Mouse (Mus musculus): ENCODE results near the gene Agbl5. TPM values are rescaled to one million over a fixed set of nuclear protein-coding genes. Genes with fewer than 3 reads are reported as not detected.

Agbl5 gene
- polyA plus RNA-seq, 1 experiment from 2014 or later = 19.1 TPM

DNA sequence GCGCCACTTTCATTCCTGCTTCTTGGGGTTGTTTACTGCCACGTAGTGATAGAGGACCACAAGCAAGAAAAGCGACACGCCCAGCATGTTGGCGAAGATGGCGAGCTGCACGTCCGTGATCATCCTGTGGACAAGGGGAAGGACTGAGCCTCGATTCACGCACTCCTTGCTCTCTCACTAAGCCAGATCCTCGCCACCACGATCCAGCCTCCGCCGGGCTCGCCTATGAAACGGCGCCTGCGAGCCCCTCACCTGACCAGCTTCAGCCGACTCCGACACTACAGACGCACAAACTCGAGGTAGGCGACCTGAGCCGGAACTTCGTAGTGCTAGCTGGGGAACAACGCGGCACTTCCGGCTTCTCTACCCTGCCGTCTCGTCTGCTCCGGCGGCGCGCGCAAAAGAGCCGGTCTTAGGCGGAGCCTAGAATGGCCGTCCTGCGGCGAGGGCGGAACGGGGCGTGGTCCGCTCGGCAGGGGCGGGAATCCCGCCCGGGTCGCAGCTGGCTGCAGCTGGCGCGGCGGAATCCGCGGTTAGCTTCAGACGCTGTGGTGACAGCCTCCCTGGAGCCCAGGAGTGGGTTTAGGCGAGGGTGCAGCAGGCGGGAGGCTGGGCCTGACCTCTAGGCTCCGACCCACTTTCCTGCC is 19.0 kb downstream of the Agbl5 start, which contains the start of gene Ost4:
Ost4 (minus strand) TSS at position 376 of the 647 bp plus-strand sequence.
- WGBS = under 1% methylated on average over 57 of the region's 58 CpGs
- peak; percentile 97 for ATAC-seq
- no peaks in the 10 kb centered on the region for H3K9me3 ChIP-seq (ENCODE audit: control insufficient read depth, low read length)
- peaks cover 20% of the 10 kb centered on the region for H3K4me1 ChIP-seq (ENCODE audit: control insufficient read depth, insufficient read depth, low read depth, low read length)
- H3K4me3 ChIP-seq (ENCODE audit: low read length) = peak within 1 kb of the TSS; percentile 69
- H3K27me3 ChIP-seq (replicated peaks; ENCODE audit: control insufficient read depth, insufficient read depth, low read length) = no peaks in the 10 kb centered on the region
- H3K36me3 ChIP-seq (ENCODE audit: control insufficient read depth, insufficient read depth, low read length) = peaks cover 6% of the 10 kb centered on the region; the same call in 1 of the 2 replicates
- peak within 1 kb of the TSS; percentile 86 for H3K9ac ChIP-seq (ENCODE audit: low read depth, low read length)
- H3K27ac ChIP-seq (ENCODE audit: low read depth, low read length) = peak within 1 kb of the TSS; percentile 84
- peak within 1 kb of the TSS; percentile 96 for H3K4me2 ChIP-seq (ENCODE audit: low read length)

DNA sequence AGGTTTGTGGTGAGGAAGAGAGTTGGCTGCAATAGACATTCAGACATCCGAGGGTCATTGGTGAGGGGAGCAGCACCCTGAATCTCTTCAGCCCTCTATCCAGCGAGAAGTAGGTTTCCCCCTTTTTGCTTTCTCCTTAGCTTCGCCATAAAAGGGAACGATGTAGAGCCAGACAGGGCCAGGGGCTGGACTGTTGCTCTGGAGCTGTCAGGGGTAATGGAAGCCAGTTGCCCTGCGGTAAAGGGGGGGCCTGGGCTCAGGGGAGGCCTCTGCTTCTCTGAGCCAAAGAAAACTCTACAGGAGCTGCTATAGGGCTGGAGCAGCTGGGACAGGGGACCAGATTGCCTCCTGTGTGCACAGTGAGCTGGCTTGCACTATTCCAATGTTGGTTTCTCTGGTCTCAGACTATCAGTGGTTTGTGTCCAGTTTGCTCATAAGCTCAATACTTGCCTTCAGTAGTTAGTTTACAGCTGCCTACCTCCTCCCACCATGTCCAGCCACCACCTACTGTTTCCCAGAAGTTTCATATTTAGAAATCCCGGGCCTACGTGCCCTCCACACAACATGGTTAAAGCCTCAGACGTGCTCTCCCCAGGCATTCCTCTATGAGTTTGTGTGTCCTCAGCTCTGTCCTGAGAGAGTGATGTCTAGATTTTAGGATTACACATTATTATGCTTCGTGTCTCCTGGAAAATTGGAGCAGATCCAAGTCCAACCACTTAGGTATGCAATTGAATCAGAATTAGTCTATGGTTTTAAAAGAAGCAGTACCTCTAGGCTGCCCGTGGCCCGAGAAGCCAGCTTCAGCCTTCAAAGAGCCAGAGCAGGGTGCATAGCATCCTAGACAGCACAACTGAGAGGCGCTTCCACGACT is 20.2 kb downstream of the Agbl5 start:
- Histone ChIP-seq H3K4me1 (ENCODE audit: control insufficient read depth, insufficient read depth, low read depth, low read length) (peaks cover 24% of the 10 kb centered on the region), H3K36me3 (ENCODE audit: control insufficient read depth, insufficient read depth, low read length) (peaks cover 6% of the 10 kb centered on the region; the same call in 1 of the 2 replicates), H3K9ac (ENCODE audit: low read depth, low read length) (peak overlapping the region; percentile 86; the same call in 1 of the 2 replicates), H3K4me2 (ENCODE audit: low read length) (peak overlapping the region; percentile 96), H3K4me3 (ENCODE audit: low read length) (peak overlapping the region; percentile 69), H3K27me3 (replicated peaks; ENCODE audit: control insufficient read depth, insufficient read depth, low read length) (no peaks in the 10 kb centered on the region), H3K9me3 (ENCODE audit: control insufficient read depth, low read length) (no peaks in the 10 kb centered on the region), H3K27ac (ENCODE audit: low read depth, low read length) (peak overlapping the region; percentile 84)
- ATAC-seq = no peak
- 51% methylated on average over 13 of the region's 13 CpGs for WGBS

DNA sequence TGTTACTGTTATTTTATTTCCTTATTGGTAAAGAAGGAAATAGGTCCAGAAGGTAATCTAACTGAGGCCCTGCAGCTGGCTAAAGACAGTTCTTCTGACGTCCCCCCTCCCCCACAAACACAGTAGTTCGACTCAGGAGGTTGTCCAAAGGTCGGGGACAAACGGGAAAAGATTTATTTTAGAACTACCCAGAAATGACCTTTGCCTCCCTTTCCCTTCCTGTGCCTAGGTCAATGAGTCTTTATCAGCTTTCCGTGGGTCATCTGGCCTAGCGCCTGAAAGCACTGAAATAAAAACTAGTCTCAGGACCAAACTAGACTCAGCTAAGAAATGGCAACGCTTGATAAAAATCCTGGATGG is 20.8 kb downstream of the Agbl5 start:
- H3K9ac ChIP-seq (ENCODE audit: low read depth, low read length) = no peak overlapping the region
- no peaks in the 10 kb centered on the region for H3K9me3 ChIP-seq (ENCODE audit: control insufficient read depth, low read length)
- no peak overlapping the region for H3K4me3 ChIP-seq (ENCODE audit: low read length)
- 0 out of 2 replicates have a peak overlapping the region, but pooled peaks have one; percentile 20 for H3K27ac ChIP-seq (ENCODE audit: low read depth, low read length)
- no peak for ATAC-seq
- no peak overlapping the region for H3K4me2 ChIP-seq (ENCODE audit: low read length)
- WGBS = 58% methylated on average over 7 of the region's 7 CpGs
- H3K4me1 ChIP-seq (ENCODE audit: control insufficient read depth, insufficient read depth, low read depth, low read length) = peaks cover 26% of the 10 kb centered on the region
- no peaks in the 10 kb centered on the region for H3K27me3 ChIP-seq (replicated peaks; ENCODE audit: control insufficient read depth, insufficient read depth, low read length)
- H3K36me3 ChIP-seq (ENCODE audit: control insufficient read depth, insufficient read depth, low read length) = peaks cover 6% of the 10 kb centered on the region; the same call in 1 of the 2 replicates

DNA sequence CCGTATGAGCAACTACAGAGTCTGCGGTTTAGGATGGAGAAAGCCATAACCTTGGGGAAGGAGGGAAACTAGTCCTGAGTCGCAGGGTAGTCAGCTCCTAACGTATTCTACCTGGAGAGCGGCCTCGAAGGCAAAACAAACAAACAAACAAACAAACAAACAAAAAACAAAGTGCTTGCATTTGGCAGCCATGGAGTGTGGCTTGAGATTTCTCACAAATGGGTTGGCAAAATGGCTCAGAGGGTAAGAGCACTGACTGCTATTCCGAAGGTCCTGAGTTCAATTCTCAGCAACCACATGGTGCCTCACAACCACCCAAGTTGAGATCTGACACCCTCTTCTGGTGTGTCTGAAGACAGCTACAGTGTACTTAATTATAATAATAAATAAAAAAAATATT is 21.4 kb downstream of the Agbl5 start:
- WGBS = 88% methylated on average over 7 of the region's 7 CpGs

DNA sequence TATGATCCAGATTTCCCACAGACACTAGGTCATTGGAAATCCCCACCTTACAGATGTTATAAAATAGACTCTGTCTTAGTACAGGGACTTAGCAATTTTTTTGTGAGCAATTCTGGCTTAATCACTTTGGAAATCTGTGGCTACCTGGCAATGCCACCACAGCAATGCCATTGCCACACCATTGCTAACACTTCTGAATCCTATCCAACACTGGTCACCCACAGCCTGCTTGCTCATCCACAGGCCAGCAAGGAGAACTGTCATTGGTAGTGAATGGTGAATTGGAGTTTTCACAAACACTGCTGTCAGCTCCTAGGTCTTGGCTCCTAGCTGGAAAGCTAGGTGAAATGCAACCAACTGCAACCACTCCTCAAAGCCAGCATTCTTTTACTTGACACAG is 22.0 kb downstream of the Agbl5 start:
- no peak overlapping the region for H3K4me2 ChIP-seq (ENCODE audit: low read length)
- no peaks in the 10 kb centered on the region for H3K27me3 ChIP-seq (replicated peaks; ENCODE audit: control insufficient read depth, insufficient read depth, low read length)
- H3K4me1 ChIP-seq (ENCODE audit: control insufficient read depth, insufficient read depth, low read depth, low read length) = peaks cover 28% of the 10 kb centered on the region
- no peak for ATAC-seq
- no peak overlapping the region for H3K4me3 ChIP-seq (ENCODE audit: low read length)
- no peak overlapping the region for H3K27ac ChIP-seq (ENCODE audit: low read depth, low read length)
- H3K36me3 ChIP-seq (ENCODE audit: control insufficient read depth, insufficient read depth, low read length) = no peaks in the 10 kb centered on the region
- H3K9ac ChIP-seq (ENCODE audit: low read depth, low read length) = no peak overlapping the region
- H3K9me3 ChIP-seq (ENCODE audit: control insufficient read depth, low read length) = no peaks in the 10 kb centered on the region

More for the DNA sequence above, 21.4 kb downstream of the Agbl5 start:
- Histone ChIP-seq H3K36me3 (ENCODE audit: control insufficient read depth, insufficient read depth, low read length) (0 out of 2 replicates have a peak, but pooled peaks cover 2% of the 10 kb centered on the region), H3K4me2 (ENCODE audit: low read length) (no peak overlapping the region), H3K9me3 (ENCODE audit: control insufficient read depth, low read length) (no peaks in the 10 kb centered on the region), H3K4me1 (ENCODE audit: control insufficient read depth, insufficient read depth, low read depth, low read length) (peaks cover 26% of the 10 kb centered on the region), H3K27ac (ENCODE audit: low read depth, low read length) (no peak overlapping the region), H3K4me3 (ENCODE audit: low read length) (no peak overlapping the region), H3K27me3 (replicated peaks; ENCODE audit: control insufficient read depth, insufficient read depth, low read length) (no peaks in the 10 kb centered on the region), H3K9ac (ENCODE audit: low read depth, low read length) (no peak overlapping the region)
- no peak for ATAC-seq

DNA sequence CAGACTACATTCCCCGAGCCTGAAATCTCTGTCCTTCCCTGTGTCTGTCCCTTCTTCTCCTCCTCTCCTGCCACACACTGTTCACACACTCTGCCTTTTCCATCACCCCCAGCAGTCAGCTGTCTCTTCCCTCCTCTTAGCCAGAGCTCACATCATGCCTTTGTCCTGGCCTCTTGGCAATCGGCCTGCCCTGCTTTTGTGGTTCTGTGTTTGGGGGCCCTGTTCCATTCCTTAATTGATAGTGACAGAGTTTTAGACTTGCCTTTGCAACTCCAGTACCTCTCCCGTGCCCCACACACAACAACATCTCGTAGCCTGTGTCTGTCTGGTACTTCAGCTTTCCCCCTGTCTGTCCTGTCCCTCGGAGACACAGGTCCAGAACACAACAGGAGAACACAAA is 23.7 kb downstream of the Agbl5 start:
- Histone ChIP-seq H3K4me3 (ENCODE audit: low read length) (no peak overlapping the region), H3K4me2 (ENCODE audit: low read length) (no peak overlapping the region), H3K27me3 (replicated peaks; ENCODE audit: control insufficient read depth, insufficient read depth, low read length) (no peaks in the 10 kb centered on the region), H3K9ac (ENCODE audit: low read depth, low read length) (no peak overlapping the region), H3K9me3 (ENCODE audit: control insufficient read depth, low read length) (no peaks in the 10 kb centered on the region), H3K36me3 (ENCODE audit: control insufficient read depth, insufficient read depth, low read length) (no peaks in the 10 kb centered on the region), H3K4me1 (ENCODE audit: control insufficient read depth, insufficient read depth, low read depth, low read length) (peaks cover 23% of the 10 kb centered on the region), H3K27ac (ENCODE audit: low read depth, low read length) (peak overlapping the region; percentile 71)
- 54% methylated on average over 5 of the region's 5 CpGs for WGBS
- ATAC-seq = no peak

DNA sequence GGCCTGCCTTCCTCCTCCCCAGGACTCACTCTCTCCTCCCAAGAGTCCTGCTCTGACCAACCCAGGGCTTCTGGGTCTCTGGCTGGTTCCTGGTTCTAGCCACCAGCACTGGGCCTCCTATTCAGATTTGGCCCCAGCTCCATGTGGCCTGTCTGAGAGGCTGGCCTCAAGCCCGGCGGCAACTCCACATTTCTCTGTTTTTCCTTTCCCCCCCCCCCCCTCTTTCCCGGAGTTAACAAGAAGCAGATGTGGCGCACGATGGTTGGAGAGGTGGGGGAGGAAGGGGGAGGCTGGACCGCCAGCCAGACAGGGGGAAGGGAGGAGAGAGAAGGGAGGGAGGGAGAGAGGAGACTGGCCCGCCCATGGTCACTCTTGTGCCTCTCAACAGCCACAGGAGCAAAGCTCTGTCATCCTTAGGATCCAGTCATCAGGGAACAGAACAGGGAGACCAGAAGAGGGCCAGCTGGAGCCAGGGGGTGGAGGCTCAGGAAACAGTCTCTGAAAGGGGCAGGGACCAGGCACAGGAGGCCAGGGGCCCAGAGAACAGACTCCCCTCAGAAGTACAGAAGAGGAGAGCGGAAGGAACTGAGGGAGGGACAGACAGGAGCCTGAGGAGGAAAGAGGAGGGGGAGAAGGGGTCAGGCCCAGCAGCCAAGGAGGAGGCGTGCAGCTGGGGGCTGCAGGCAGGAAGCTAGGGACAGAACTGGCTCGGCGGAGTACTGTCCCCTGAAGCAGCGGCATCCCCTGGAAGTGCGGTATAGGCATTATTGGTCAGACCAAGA is 24.8 kb downstream of the Agbl5 start, which contains the start of gene Emilin1:
Emilin1 (plus strand) TSS at position 343 of the 782 bp plus-strand sequence.
- WGBS = 29% methylated on average over 13 of the region's 13 CpGs
- Histone ChIP-seq H3K27ac (ENCODE audit: low read depth, low read length) (peak within 1 kb of the TSS; percentile 71), H3K27me3 (replicated peaks; ENCODE audit: control insufficient read depth, insufficient read depth, low read length) (no peaks in the 10 kb centered on the region), H3K9ac (ENCODE audit: low read depth, low read length) (peak within 1 kb of the TSS; percentile 25), H3K36me3 (ENCODE audit: control insufficient read depth, insufficient read depth, low read length) (no peaks in the 10 kb centered on the region), H3K4me2 (ENCODE audit: low read length) (peak within 1 kb of the TSS; percentile 20), H3K4me1 (ENCODE audit: control insufficient read depth, insufficient read depth, low read depth, low read length) (peaks cover 19% of the 10 kb centered on the region), H3K4me3 (ENCODE audit: low read length) (peak within 1 kb of the TSS; percentile 8; the same call in 1 of the 2 replicates), H3K9me3 (ENCODE audit: control insufficient read depth, low read length) (no peaks in the 10 kb centered on the region)
- 0 out of 2 replicates have a peak, but pooled peaks have one; percentile 9 for ATAC-seq

DNA sequence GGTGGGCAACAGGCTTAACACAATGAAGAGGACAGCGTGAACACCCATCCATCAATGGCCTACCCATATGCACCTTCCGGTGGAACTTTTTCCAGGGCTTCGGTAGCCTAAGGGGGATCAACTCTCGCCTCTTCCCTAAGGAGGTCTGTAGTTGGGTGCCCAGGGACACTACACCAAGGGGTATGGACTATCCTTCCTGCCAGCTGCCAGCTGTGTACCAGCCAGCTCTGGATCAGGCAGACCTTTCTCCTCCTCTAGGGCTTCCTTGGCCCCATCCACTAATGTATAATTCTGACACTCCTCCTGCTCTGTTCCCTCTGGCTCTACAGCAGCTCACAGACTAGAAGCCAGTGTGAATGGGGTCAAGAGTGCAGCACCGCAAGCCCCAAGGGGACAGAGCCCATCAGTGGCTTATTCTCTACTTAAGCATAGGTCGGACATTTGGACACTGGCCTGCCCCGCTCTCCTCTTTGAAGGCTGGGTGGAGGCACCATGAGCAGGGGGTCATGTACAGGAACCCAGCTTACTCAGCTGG is 25.7 kb downstream of the Agbl5 start:
- H3K36me3 ChIP-seq (ENCODE audit: control insufficient read depth, insufficient read depth, low read length) = no peaks in the 10 kb centered on the region
- peaks cover 15% of the 10 kb centered on the region for H3K4me1 ChIP-seq (ENCODE audit: control insufficient read depth, insufficient read depth, low read depth, low read length)
- WGBS = 77% methylated on average over 7 of the region's 7 CpGs
- no peaks in the 10 kb centered on the region for H3K27me3 ChIP-seq (replicated peaks; ENCODE audit: control insufficient read depth, insufficient read depth, low read length)
- no peak overlapping the region for H3K27ac ChIP-seq (ENCODE audit: low read depth, low read length)
- ATAC-seq = no peak
- 0 out of 2 replicates have a peak overlapping the region, but pooled peaks have one; percentile 25 for H3K9ac ChIP-seq (ENCODE audit: low read depth, low read length)
- peak overlapping the region; percentile 20 for H3K4me2 ChIP-seq (ENCODE audit: low read length)
- no peaks in the 10 kb centered on the region for H3K9me3 ChIP-seq (ENCODE audit: control insufficient read depth, low read length)
- peak overlapping the region; percentile 8; the same call in 1 of the 2 replicates for H3K4me3 ChIP-seq (ENCODE audit: low read length)
